In genomic region chr7:48928364-48928763, GRCm38 (mm10) we compare ENCODE assay signal across 9 mouse cellular contexts. TPM values are rescaled to one million over a fixed set of nuclear protein-coding genes. Genes with fewer than 3 reads are reported as not detected.
DNase-seq lines count a peak whose midpoint lies in the region; ATAC-seq and TF ChIP-seq lines count a peak whose summit lies in the region.
"Had no signal": no experiment of that assay in that cellular context is flagged by ENCODE, and none has a peak within 500 bp of the region (broad histone marks: within the 10 kb centered on the region; RNA-seq: fewer than 3 reads in every experiment).

No protein-coding gene starts in this region.

- peak; percentile 78 for TF ChIP-seq CTCF in bone marrow macrophage, adult 2 months (IDR thresholded peaks at IDR 0.05; ENCODE audit: low read depth, low read length)

- ATAC-seq in hindbrain, embryonic 16.5 days: no peak
- peak; percentile 78 for ATAC-seq in erythroid progenitor cell, adult 5-6 weeks (replicated peaks; ENCODE audit: low FRiP score, poor library complexity, severe bottlenecking)
- peak; percentile 48; the same call in 1 of the 2 replicates for ATAC-seq in intestine, embryonic 16.5 days

- H3K9ac ChIP-seq in hindbrain, embryonic 16.5 days (ENCODE audit: low read depth, low read length): no peak overlapping the region
- no peak overlapping the region for H3K9ac ChIP-seq in intestine, embryonic 16.5 days (ENCODE audit: low read depth, low read length)

- no peak overlapping the region for H3K27ac ChIP-seq in hindbrain, embryonic 10.5 days
- no peak overlapping the region for H3K27ac ChIP-seq in hindbrain, embryonic 16.5 days (ENCODE audit: low read depth, low read length)
- H3K27ac ChIP-seq in bone marrow macrophage, adult 2 months (ENCODE audit: insufficient read depth, low read depth, low read length): no peak overlapping the region
- no peak overlapping the region for H3K27ac ChIP-seq in intestine, embryonic 16.5 days (ENCODE audit: low read length)
- no peak overlapping the region for H3K27ac ChIP-seq in limb, embryonic 10.5 days
- H3K27ac ChIP-seq: macrophage had no signal

- TF ChIP-seq POLR2A in bone marrow macrophage, adult 2 months (IDR thresholded peaks at IDR 0.05; ENCODE audit: borderline replicate concordance, low read depth, low read length): no peak

- no peaks in the 10 kb centered on the region for H3K9me3 ChIP-seq in hindbrain, embryonic 10.5 days
- no peaks in the 10 kb centered on the region for H3K9me3 ChIP-seq in hindbrain, embryonic 16.5 days (ENCODE audit: control insufficient read depth, low read length)
- H3K9me3 ChIP-seq in intestine, embryonic 16.5 days (ENCODE audit: control insufficient read depth, low read length): no peaks in the 10 kb centered on the region
- no peaks in the 10 kb centered on the region for H3K9me3 ChIP-seq in limb, embryonic 10.5 days (replicated peaks)

- no peak overlapping the region for H3K4me3 ChIP-seq in hindbrain, embryonic 10.5 days
- H3K4me3 ChIP-seq in hindbrain, embryonic 16.5 days (ENCODE audit: low read length): no peak overlapping the region
- H3K4me3 ChIP-seq in bone marrow macrophage, adult 2 months (ENCODE audit: insufficient read depth, low read length): no peak overlapping the region
- H3K4me3 ChIP-seq in intestine, embryonic 16.5 days (ENCODE audit: low read length): no peak overlapping the region
- no peak overlapping the region for H3K4me3 ChIP-seq in limb, embryonic 10.5 days

- no peak overlapping the region for H3K4me2 ChIP-seq in hindbrain, embryonic 16.5 days (ENCODE audit: low read length)
- no peak overlapping the region for H3K4me2 ChIP-seq in intestine, embryonic 16.5 days (ENCODE audit: low read depth, low read length)

- DNase-seq in hindbrain, embryonic 10.5 days (ENCODE audit: low spot score): peak; percentile 74
- DNase-seq in limb, embryonic 10.5 days (ENCODE audit: low spot score): peak; percentile 69
- DNase-seq in natural killer cell, adult 2 months (ENCODE audit: low spot score in 2 of 2): peak; percentile 35 to 47
- DNase-seq in testis, postnatal 10 days (ENCODE audit: low spot score): peak; percentile 88

- H3K27me3 ChIP-seq in hindbrain, embryonic 10.5 days (ENCODE audit: insufficient read depth, poor library complexity, severe bottlenecking): peaks cover 73% of the 10 kb centered on the region
- no peaks in the 10 kb centered on the region for H3K27me3 ChIP-seq in hindbrain, embryonic 16.5 days (replicated peaks; ENCODE audit: control insufficient read depth, insufficient read depth, low read length)
- no peaks in the 10 kb centered on the region for H3K27me3 ChIP-seq in intestine, embryonic 16.5 days (replicated peaks; ENCODE audit: control insufficient read depth, insufficient read depth, low read length)
- no peaks in the 10 kb centered on the region for H3K27me3 ChIP-seq in limb, embryonic 10.5 days (ENCODE audit: low read depth, poor library complexity, severe bottlenecking)

- H3K36me3 ChIP-seq in hindbrain, embryonic 10.5 days: no peaks in the 10 kb centered on the region
- no peaks in the 10 kb centered on the region for H3K36me3 ChIP-seq in hindbrain, embryonic 16.5 days (ENCODE audit: control insufficient read depth, insufficient read depth, low read length)
- no peaks in the 10 kb centered on the region for H3K36me3 ChIP-seq in intestine, embryonic 16.5 days (ENCODE audit: control insufficient read depth, insufficient read depth, low read length)
- H3K36me3 ChIP-seq in limb, embryonic 10.5 days: no peaks in the 10 kb centered on the region

- WGBS in hindbrain, embryonic 10.5 days: 16% methylated on average over 3 of the region's 3 CpGs
- WGBS in hindbrain, embryonic 16.5 days: 4% methylated on average over 3 of the region's 3 CpGs
- 26% methylated on average over 3 of the region's 3 CpGs for WGBS in intestine, embryonic 16.5 days
- WGBS in limb, embryonic 10.5 days: 12% methylated on average over 3 of the region's 3 CpGs

- H3K4me1 ChIP-seq in hindbrain, embryonic 10.5 days (replicated peaks): peaks cover 21% of the 10 kb centered on the region
- H3K4me1 ChIP-seq in hindbrain, embryonic 16.5 days (ENCODE audit: control insufficient read depth, insufficient read depth, low read depth, low read length): no peaks in the 10 kb centered on the region
- H3K4me1 ChIP-seq in bone marrow macrophage, adult 2 months (ENCODE audit: control insufficient read depth, insufficient read depth, low read length): no peaks in the 10 kb centered on the region
- no peaks in the 10 kb centered on the region for H3K4me1 ChIP-seq in intestine, embryonic 16.5 days (ENCODE audit: control insufficient read depth, insufficient read depth, low read length)
- peaks cover 14% of the 10 kb centered on the region for H3K4me1 ChIP-seq in limb, embryonic 10.5 days

RNA-seq across cellular contexts. Expression of gene Nav2, which starts 19.8 kb away (rescaled TPM):
- 19.1 and 25.6 TPM in 2 replicates for polyA plus RNA-seq in hindbrain, embryonic 10.5 days (2016; fragmentation: Nextera tagmentation; extraction: Ambion mirVana)
- polyA plus RNA-seq in hindbrain, embryonic 16.5 days (2015; fragmentation: Nextera tagmentation; extraction: Ambion mirVana): 23.0 and 27.9 TPM in 2 replicates
- polyA plus RNA-seq in bone marrow macrophage, adult 2 months (2012; ENCODE audit: insufficient read depth, insufficient read length, missing spikeins): 22.2 and 25.5 TPM in 2 replicates
- 9.7 and 29.8 TPM in 2 replicates for total RNA-seq in erythroid progenitor cell, adult 5-6 weeks (2015; ENCODE audit: low replicate concordance)
- 3.1 and 3.7 TPM in 2 replicates for total RNA-seq in erythroid progenitor cell, adult 5-6 weeks (2017; ENCODE audit: low replicate concordance)
- polyA plus RNA-seq in intestine, embryonic 16.5 days (2015; fragmentation: Nextera tagmentation; extraction: Ambion mirVana): 14.4 and 15.3 TPM in 2 replicates
- 7.2 and 8.3 TPM in 2 replicates for polyA plus RNA-seq in limb, embryonic 10.5 days (2016; fragmentation: Nextera tagmentation; extraction: Ambion mirVana)

RNA-seq across cellular contexts. Expression of gene E2f8, which starts 47.0 kb away (rescaled TPM):
- 15.7 and 17.4 TPM in 2 replicates for polyA plus RNA-seq in hindbrain, embryonic 10.5 days (2016; fragmentation: Nextera tagmentation; extraction: Ambion mirVana)
- polyA plus RNA-seq in hindbrain, embryonic 16.5 days (2015; fragmentation: Nextera tagmentation; extraction: Ambion mirVana): 2.5 and 3.7 TPM in 2 replicates
- polyA plus RNA-seq in bone marrow macrophage, adult 2 months (2012; ENCODE audit: insufficient read depth, insufficient read length, missing spikeins): 18.3 and 21.1 TPM in 2 replicates
- 418 and 438 TPM in 2 replicates for total RNA-seq in erythroid progenitor cell, adult 5-6 weeks (2015; ENCODE audit: low replicate concordance)
- 278 and 339 TPM in 2 replicates for total RNA-seq in erythroid progenitor cell, adult 5-6 weeks (2017; ENCODE audit: low replicate concordance)
- polyA plus RNA-seq in intestine, embryonic 16.5 days (2015; fragmentation: Nextera tagmentation; extraction: Ambion mirVana): 21.9 and 24.2 TPM in 2 replicates
- 15.2 TPM in 2 replicates for polyA plus RNA-seq in limb, embryonic 10.5 days (2016; fragmentation: Nextera tagmentation; extraction: Ambion mirVana)
